Mouse (Mus musculus): ENCODE data around the gene Gtf3c5. TPM values are rescaled to one million over a fixed set of nuclear protein-coding genes. Genes with fewer than 3 reads are reported as not detected.
A peak's percentile ranks its signal among the peaks of the same experiment; 100 is the strongest.

The Gtf3c5 gene
- total RNA-seq, 2 experiments from 2014 or later: 16.5 to 17.8 TPM

DNA sequence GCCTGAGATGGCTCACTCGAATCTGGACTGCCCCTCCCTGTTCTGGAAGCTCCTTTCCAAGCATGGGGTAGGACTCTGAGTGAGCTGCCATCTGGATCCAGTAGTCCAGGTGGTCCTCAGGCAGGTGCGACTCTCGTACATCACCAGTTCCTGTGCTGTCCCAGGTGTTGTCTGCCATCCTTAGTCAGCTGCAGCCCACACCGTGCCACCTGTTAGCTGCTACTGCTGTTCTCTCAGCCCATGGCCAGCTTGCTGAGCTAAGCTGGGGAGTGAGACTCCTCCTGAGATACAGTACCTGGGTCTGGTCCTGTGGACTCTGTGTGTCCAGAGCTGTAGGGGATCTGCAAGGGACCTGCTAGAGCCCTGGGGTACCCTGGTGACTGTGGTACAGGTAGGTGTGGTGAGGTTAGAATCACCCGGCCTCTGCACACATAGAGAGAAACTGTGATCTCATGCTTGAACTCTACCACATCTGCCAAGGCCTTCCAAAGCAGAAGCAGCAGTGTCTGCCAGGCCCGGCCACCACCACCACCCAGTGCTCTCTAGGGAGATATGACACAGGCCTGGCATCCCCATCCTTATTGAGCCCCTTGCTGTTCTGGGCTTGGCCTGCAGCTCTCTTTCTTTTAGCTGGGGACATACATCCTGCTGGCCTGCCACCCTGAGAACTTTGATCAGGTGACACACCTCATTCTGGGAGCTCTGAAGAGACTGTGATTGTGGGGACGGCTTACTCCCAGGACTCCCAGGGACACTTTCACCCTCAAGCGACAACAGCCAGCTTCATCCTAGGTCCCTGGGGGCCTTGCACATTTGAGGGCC, 45.3 kb downstream of the Gtf3c5 start:
- no peak for DNase-seq (ENCODE audit: low spot score in 2 of 2)
- intact Hi-C loops (cut with DNase I): no loop called here

DNA sequence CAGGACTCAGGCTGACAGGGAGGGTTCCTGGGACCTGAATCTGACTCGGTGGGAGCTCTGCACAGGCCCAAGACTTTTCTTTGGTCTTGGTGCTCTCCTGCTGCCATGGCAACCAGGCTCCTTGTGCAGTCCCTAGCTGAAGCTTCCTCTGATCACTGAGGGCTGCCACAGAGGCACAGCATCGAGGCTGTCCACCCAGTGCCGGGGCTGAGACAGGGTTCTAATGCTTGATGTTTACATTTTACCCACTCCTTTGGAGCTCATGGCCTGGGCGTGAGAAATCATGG, 46.0 kb downstream of the Gtf3c5 start:
- intact Hi-C loops (cut with DNase I): no loop called here
- no peak for DNase-seq (ENCODE audit: low spot score in 2 of 2)

DNA sequence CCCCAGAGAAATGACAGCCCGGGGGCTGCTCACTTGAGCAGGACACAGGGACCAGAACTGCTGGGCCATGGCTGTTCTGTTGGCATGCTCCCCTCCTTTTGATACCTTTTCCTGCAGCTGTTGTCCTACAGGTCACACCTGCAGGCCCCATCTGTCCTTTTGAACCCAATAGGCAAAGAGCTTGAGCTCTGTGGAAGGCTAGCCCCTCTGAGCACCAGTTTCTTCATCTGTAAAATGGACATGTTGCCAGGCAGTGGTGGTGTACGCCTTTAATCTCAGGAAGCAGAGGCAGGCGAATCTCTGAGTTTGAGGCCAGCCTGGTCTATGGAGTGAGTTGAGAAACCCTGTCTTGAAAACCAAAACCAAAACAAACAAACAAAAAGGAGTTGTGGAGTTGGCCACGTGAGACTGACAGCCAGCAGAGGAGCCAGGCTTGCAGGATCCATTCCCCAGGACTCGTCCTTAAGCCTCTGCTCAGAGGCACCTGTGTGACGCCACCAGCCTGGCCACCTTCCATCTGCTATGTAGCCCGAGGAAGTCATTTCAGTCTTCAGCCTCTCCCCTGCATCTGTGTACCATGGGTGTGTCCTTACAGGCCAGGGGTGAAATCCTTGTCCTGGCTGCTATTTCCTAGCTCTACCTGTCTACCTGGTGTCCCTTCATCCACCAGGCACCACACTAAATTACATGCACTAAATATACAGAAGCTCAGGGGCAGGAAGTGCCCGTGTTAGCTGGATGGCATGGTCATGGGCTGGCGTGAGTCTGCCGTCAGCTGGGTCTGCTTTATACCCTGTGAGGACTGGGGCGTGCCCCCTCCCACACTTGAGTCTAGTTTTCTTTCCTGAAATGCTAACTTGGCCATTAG, 46.6 kb downstream of the Gtf3c5 start:
- intact Hi-C loops (cut with DNase I): no loop called here
- DNase-seq (ENCODE audit: low spot score in 2 of 2): no peak

DNA sequence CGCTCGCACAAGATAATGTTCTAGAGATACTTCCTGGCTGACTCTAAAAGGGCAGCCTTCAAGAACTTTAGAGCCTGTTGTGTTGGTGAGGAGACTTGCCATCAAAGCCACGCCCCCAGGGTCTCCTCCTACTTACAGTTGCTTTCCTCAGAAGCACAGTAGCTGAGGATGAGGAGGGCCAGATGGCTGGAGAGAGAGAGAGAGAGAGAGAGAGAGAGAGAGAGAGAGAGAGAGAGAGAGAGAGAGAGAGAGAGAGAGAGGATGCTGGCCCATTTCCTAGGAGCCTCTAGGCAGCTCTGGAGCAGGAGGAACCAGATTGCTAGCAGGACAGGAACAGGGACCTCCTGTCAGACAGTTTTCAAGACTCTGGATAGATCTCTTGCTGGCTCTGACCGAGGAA, 47.4 kb downstream of the Gtf3c5 start:
- intact Hi-C loops (cut with DNase I): no loop called here
- DNase-seq (ENCODE audit: low spot score in 2 of 2): no peak

DNA sequence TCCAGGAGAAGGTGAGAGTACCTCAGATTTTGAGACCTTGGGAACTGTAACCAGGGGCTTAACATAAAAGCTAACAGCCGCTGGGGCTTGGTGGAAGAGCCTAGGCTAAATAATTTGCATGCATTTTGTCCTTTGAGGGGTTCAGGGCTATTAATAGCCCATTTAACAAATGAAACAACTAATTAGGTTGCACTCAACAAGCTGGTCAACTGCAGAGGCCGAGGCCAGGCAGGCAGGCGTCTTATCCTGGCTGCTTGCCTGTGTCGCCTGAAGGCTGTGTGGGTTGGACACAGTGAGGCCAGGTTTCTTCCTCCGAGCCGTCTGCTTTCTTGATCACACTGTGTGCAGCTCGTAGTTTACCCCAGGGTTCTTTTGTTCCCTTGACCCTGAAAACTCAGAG, 47.9 kb downstream of the Gtf3c5 start:
- DNase-seq (ENCODE audit: low spot score in 2 of 2): peak in 1 of 2 experiments; percentile 78
- intact Hi-C loops (cut with DNase I): no loop called here

DNA sequence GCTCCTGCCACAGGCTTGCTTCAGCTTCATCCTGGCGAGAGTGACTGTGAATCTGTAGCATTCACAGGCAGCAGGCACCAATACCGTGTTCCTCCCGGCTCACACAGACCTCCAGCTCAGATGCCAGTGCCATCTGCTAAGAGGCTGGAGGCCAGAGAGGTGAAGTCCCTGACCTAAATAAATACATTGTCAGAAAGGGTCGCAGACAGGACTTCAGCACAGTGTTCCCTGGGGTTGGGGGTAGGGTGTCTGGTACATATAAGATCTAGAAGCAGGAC, 48.3 kb downstream of the Gtf3c5 start:
- intact Hi-C loops (cut with DNase I): no loop called here
- DNase-seq (ENCODE audit: low spot score in 2 of 2): no peak

DNA sequence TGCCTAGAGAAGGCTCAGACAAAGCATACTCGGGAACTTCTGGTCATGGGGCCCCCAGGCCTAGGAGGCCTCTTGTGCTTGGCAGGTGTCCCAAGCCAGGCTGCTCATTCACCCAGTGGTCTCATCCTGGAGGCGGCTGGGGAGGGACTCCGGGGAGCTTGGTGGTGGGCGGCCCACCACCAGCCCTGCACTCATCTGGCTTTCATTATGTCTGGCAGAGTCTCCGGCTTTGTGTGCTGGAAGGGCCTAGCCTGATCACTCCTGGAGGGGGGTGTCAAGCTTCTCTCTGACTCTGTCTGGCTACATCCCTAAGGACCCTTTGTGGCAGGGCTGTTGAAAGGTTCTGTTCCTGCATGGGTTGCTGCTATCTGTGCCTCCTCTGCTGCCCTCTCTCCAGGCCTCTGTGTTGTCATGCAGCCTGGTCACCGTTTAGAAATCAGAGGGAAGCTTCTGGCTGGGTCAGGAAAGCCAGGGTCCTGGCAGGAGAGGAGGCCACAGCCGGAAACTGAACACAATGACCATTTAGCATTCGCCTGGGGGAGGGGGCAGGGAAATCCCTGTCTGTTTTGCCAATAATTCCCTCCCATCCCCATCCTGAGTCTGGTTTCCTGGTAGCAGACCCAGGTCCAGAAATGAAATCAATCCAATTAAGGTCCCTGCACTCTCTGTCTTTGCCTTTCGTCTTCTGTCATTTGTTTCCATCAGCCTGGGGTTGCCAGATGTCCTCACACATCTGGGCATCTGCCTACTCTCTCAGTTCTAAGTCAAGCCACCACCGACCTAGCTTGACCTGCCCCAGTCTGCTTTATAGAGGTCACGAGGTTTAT, 48.9 kb downstream of the Gtf3c5 start:
- DNase-seq (ENCODE audit: low spot score in 2 of 2): no peak
- intact Hi-C loops (cut with DNase I): no loop called here

DNA sequence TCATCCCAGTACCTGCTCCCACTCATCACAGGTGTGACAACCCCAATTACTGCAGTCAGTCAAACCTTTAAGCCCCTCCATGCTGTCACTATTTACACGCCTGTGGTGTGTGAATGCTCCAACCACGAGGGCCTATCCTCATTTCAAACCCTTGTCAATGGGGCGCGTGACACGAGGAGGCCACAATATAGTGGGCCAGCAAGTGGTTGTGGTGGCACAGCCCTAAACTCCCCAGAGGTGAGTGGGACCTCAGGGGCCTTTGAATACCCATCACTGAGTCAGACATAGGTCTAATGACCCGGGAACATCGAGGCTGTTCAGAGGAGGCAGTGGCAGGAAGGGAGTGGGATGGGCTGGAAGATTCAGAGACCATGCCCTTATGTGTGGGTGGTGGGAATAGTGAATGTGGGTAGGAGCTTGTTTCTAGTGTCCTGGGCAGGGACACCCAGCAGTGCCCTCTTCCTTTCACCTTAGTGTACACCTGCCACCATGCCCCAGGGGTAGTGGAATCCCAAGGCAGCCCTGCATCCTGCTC, 49.6 kb downstream of the Gtf3c5 start:
- intact Hi-C loops (cut with DNase I): loop anchor here (1.0 kb wide), 1 partner anchor 11 kb away; no protein-coding TSS in a partner anchor
- no peak for DNase-seq (ENCODE audit: low spot score in 2 of 2)

DNA sequence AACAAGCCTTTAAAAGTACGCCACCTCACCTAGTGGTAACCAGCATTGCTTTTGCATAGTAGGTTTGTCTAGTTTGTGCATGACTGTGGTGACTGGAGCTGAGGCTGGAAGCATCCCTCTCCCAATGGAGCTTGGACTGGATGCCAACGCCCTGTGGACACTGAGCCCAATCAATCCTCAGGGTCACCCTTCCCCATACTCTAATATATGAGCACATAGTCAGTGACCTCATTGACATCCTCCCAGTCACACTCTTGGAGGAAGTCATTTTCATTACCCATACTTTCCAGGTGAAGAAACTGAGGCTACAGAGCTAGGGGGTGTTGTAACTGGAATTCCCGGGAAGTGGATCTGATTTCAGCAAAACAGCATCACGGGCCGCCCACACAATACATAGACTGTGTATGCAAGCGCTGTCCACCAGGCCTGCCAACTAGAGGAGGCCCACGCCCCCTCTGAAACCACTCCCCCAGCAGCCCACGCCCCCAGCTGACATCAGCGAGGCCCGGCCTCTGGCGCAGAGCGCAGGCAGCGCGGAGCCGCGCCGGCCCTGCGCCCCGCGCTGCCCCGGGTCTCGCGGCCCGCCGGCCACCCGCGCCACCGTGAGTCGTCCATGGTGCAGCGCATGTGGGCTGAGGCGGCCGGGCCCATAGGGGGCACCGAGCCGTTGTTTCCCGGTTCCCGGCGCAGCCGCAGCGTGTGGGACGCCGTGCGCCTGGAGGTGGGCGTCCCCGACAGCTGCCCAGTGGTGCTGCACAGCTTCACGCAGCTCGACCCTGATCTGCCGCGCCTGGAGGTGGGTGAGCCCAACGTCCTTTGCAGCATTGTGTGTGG, 50.4 kb downstream of the Gtf3c5 start:
- intact Hi-C loops (cut with DNase I): loop anchor here (1.0 kb wide), 1 partner anchor 10 kb away; no protein-coding TSS in a partner anchor
- peak; percentile 87 to 94 for DNase-seq (ENCODE audit: low spot score in 2 of 2)

DNA sequence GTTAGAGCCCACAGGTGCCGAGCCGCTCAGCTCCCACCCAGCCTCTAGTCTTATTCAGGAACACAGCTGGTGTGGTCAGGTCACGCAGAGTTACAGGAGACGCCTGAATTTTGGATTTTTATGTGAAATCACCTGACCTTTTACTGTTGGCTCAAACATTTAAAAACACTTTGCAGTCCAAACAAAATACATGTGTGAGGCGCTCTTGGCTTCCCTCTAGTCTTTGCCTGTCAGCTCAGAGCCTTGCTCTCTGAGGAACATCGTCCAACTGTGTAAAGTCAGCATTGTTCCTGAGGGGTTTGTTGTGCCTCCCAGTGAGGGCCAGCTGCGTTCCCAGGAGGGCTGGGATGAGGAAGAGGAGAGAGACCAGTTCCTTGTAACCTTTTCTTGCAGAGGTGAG, 53.2 kb downstream of the Gtf3c5 start:
- intact Hi-C loops (cut with DNase I): no loop called here

DNA sequence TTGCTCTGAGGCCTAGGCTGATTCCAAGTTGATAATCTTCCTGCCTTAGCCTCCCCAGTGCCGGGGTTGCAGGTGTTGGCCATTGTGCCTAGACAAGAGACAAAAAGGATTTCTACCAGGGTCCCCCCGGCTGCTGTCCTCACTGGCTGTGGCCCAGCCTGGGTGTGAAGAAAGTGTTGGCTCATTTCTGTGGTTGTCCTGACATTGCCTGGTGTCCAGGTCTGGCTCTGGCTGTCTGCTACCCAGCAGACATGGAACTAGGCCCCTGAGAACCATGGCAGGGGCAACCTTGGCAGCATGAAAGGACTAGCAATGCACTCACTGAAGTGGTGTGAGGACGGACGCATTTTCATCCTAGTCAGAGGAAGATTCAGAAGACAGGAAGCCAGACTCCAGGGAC, 53.7 kb downstream of the Gtf3c5 start:
- DNase-seq (ENCODE audit: low spot score in 2 of 2): no peak
- intact Hi-C loops (cut with DNase I): no loop called here

More for the DNA sequence above, 53.2 kb downstream of the Gtf3c5 start:
- DNase-seq (ENCODE audit: low spot score in 2 of 2): no peak

DNA sequence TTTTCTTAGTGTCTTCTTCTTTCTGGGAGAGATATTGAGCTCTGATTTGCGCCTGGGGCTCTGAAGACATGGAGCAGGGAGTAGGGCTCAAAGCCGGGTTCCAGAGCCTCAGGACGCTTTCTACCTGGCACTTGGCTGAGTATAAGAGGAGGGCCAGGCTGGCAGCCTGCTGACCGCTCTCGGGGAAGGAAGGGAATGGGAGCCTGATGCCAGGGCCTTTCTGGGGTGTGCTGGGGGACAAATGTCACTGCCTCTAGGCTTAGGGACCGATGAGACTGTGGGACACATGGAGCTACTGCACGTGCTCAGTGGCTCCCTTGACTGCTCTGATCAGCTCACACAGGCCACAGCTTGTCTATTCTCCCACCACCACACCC, 55.2 kb downstream of the Gtf3c5 start:
- intact Hi-C loops (cut with DNase I): no loop called here
- no peak for DNase-seq (ENCODE audit: low spot score in 2 of 2)

DNA sequence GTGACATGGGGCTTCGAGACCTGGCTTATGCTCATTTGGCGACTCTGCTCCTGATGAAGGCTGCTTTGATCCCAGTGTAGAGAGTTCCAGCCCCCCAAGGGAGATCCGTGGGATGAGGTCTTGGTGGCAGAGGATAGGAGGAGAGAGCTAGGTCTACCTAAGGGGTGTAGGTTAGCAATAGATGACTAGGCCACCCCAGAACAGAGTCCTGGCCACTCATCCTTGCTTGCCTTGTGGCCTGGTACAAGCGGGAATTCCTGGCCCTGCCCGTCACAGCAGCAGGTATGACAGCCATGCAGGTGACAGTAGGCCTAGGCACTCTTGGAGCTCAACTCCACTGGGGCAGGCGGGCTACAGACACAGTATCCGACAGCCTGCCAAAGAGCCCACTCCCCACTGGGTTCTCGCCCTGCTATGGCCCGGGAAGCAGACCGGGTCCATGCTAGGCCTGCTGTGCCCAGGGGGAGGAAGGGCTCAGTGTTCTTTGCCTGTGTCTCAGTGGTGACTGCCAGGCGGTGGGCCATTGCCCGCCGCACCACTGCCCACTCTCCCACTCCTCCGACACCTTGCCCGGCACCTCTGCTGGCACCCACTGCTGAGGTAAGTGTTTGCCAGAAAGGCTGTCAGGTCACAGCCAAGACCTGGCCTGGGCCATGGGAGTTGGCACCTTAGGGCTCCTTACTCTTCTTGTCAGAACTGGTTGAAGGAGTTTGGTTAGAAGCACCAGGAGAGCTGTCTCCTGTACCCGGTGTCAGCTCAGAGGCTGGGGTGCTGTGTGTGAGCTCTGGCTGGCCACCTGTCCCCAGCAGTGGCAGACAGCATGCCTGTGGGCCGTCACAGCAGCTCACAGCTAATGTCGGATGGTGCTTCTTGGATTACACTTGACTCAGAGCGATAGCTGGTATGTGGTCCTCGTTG, 55.9 kb downstream of the Gtf3c5 start:
- intact Hi-C loops (cut with DNase I): no loop called here
- DNase-seq (ENCODE audit: low spot score in 2 of 2): no peak

DNA sequence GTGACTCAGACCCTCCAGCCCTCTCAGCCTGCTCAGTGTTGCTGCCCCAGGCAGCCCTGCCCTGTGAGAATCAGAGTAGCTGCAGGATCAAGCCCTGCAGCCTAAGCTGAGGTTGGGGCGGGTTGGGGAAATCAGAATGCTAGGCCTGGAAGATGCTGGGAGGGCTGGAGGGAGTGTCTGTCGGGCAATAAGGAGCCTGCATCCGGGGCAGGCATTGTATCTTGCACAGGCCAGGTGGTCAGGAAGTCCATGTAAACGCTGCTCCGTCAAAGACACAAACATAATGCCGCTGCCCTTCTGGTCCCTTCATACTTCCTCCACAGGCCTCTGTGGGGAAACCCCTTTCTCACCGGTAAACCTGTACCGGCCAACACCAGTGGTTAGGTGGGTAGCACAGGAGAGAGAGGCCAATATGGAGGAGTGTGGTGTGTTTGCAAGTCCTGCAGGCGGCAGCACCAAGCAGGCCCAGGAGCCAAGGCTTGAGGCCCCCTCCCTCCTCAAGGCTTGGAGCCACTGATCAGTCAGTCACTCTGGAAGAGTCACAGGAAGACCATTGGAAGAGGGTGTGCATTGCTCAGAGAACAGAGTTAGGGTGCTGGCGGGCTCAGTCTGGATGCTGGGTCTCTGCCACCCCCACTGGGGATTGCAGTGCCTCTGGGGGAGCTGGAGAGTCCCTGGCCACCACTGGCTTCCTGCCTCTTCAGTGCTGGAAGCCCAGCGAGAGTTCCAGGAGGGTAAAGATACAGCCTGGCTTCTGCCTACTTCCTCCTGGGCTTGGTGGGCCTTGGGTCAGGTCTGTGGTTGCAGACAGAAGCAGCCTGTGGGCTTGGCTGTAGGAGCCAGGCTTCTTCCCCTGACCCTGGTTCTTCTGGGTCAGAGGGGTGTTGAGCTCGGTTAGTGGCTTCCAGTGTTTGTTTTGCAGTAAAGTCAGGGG, 57.3 kb downstream of the Gtf3c5 start:
- no peak for DNase-seq (ENCODE audit: low spot score in 2 of 2)
- intact Hi-C loops (cut with DNase I): no loop called here

DNA sequence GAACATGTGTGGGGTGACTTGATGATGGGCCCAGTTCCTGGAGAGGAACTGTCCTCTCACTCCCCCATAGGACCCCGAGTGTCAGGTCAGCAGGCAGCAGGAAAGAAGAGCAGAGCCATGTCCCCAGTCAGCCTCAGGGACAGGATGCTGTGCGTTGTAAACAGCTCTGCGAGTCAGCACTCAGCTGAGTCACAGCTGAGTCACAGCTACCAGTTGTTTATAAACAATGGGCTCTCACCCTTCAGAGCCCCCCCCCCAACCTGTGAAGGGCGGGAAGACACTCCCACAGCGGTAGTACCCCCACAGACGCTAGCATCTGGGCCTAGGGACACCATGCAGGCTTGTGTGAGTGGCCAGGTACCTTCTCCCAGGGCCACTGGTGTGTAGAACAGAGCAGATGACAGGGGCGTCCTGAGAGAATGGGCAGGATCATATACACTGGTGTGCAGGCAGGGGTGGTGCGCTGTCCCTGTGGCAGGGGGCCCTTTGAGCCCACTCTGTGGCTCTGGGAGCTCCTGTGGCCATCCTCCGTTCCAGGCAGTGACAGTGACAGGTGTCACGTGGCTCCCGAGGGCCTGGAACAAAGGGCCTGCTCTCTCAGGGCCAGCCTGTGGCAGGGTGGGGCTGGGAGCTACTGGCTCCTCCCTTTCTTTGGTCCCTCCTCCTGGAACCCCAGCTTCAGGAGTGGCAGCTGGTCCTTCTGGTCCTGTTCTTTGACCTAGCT, 58.2 kb downstream of the Gtf3c5 start:
- intact Hi-C loops (cut with DNase I): no loop called here
- peak in 1 of 2 experiments; percentile 59 for DNase-seq (ENCODE audit: low spot score in 2 of 2)

DNA sequence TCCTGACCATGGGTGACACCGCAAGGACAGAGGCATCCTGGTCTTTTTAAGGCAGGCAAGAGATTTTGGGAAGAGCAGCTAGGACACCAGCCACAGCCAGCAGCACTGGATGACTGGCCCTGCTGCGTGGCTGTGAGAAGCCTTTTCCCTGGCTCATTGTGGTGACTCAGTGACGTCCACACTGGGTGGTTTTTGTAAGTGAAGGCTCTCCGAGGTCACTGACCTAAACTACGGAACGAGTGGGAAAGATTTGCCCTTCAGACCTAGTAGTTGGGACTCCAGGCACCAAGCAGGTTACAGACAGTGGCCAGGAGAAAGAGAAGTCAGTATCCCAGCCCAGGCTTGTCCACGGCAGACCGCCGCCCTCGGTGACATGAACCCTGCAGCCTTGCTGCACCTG, 59.1 kb downstream of the Gtf3c5 start:
- DNase-seq (ENCODE audit: low spot score in 2 of 2): no peak
- intact Hi-C loops (cut with DNase I): no loop called here
